Mouse (Mus musculus) layer of hippocampus, adult 2 months (tissue): Measurements from ENCODE around the gene Cdc42bpg. TPM values are rescaled to one million over a fixed set of nuclear protein-coding genes. Genes with fewer than 3 reads are reported as not detected.
A peak's percentile ranks its signal among the peaks of the same experiment; 100 is the strongest.
"Not testable (repeated sequence)": the region's sequence is repeated elsewhere in the genome, so short reads cannot be mapped to it uniquely, and the experiment has no call there.

Experiments used
- DNase-seq, 2 experiments: peaks; one replicate each; pipeline ENCODE4 v3.0.0; 2022; ENCODE audit warnings: low spot score in 2 of 2
- H3K27ac ChIP-seq: fragments of 200-600 bp; 2 replicates; pipeline ENCODE4 v1.8.1; 2022
- H3K4me3 ChIP-seq: fragments of 200-600 bp; 2 replicates; pipeline ENCODE4 v1.8.1; 2022; ENCODE audit warnings: mild to moderate bottlenecking
- CTCF ChIP-seq: fragments of 200-600 bp; conservative IDR thresholded peaks from 2 replicates; pipeline ENCODE4 v1.8.1; 2022; ENCODE audit warnings: antibody characterized with exemption, mild to moderate bottlenecking, moderate library complexity
- total RNA-seq, 2 experiments: library from RNA; stranded (reverse); gene quantifications; 2 replicates each; pipeline ENCODE4 v1.2.3; 2021

Gene Cdc42bpg
- total RNA-seq, 2 experiments from 2014 or later, result 5.0 to 5.6 TPM

DNA sequence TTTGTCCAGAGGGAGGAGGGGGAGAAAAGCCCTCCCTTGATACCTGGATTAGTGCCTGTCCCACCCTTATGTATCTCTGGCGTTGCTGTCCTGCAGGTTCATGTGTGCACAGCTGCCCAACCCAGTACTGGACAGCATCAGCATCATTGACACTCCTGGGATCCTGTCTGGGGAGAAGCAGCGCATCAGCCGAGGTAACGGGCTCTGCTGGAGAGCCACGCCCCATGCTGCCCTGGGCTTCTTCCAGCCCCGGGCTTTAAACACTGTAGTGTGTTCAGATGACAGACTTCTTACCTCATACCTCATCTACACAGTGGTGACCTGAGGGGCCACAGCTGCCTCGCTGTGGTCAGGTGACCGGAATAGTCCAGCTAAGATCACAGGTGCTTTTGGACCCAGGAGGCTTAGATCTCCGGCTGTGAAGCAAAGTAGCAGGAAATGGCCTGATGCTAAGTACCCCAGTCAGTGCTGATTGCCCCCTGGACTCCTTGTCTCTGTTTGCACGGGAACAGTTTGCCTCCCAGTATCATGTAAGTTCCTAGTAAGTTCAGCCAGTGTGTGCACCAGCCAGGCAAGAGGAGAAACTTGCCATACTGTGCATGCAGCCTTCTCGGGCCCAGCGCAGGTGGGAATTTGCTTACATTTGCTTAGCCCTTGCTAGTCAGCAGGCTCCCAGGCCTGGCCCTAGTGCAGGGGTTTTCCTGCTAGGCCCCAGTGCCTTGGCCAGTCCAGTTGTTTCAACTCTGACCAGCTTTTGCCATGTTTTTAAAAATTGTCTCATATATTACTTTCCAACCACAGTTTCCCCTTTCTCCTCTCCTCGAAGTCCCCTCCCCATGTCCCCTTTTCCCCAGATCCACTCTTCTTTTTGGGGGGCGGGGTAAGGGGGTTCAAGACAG, 24.9 kb upstream of the Cdc42bpg start:
- TF ChIP-seq CTCF, result no peak
- Histone ChIP-seq H3K4me3 (no peak overlapping the region), H3K27ac (peak overlapping the region; percentile 86; the same call in 1 of the 2 replicates)
- no peak for DNase-seq

- H3K4me3 ChIP-seq, result no peak overlapping the region
- TF ChIP-seq CTCF, result no peak
- H3K27ac ChIP-seq, result peak overlapping the region; percentile 75
- DNase-seq, result no peak
Measured at GRCm38 (mm10) chr19:6283001-6283400, 23.3 kb upstream of the Cdc42bpg start.

DNA sequence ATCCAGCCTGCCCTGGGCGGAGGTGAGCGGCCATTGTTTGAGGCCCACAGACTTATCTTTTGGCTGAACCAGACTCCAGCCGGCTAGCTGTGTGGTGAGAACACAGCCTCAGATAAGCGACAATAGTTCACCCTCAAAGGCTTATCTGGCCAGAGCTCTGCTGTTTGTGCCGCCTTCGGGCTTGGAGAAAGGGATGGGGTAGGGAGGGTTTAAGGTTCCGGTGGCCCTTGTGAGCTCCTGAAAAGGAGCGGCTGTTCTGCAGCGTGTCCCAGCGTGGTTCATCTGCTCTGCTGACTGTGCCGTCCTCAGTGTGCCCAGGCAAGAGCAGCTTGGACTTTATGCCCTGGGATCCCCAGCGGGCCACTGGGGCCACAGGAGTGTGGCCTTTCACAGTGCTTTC, 21.8 kb upstream of the Cdc42bpg start:
- Histone ChIP-seq H3K4me3 (no peak overlapping the region), H3K27ac (peak overlapping the region; percentile 93)
- TF ChIP-seq CTCF, result no peak
- no peak for DNase-seq

DNA sequence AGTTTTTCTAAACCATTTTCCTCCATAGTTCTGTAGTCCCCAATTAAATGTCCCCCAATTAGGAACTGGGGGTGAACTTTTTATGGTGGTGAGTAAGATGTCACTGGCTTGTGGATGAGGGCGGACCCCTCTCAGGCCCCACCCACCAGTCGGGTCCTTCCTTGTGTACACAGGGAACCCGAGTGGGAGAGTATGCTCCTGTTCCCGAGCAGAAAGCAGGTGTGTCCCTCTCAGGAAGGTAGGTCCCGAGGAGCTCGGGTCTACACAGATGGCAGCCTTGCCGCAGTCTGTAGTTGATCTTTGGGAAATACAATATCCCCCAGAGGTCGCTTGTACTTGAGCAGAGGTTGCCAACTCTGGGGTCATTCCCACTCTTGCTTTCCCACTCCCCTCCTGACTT, 21.0 kb upstream of the Cdc42bpg start:
- no peak for DNase-seq
- Histone ChIP-seq H3K27ac (peak overlapping the region; percentile 93), H3K4me3 (no peak overlapping the region)
- no peak for TF ChIP-seq CTCF

GRCm38 (mm10) chr19:6285632-6286433, 20.4 kb upstream of the Cdc42bpg start:
- DNase-seq, result no peak
- peak overlapping the region; percentile 93 for H3K27ac ChIP-seq
- H3K4me3 ChIP-seq, result peak overlapping the region; percentile 4; the same call in 1 of the 2 replicates
- no peak for TF ChIP-seq CTCF

DNA sequence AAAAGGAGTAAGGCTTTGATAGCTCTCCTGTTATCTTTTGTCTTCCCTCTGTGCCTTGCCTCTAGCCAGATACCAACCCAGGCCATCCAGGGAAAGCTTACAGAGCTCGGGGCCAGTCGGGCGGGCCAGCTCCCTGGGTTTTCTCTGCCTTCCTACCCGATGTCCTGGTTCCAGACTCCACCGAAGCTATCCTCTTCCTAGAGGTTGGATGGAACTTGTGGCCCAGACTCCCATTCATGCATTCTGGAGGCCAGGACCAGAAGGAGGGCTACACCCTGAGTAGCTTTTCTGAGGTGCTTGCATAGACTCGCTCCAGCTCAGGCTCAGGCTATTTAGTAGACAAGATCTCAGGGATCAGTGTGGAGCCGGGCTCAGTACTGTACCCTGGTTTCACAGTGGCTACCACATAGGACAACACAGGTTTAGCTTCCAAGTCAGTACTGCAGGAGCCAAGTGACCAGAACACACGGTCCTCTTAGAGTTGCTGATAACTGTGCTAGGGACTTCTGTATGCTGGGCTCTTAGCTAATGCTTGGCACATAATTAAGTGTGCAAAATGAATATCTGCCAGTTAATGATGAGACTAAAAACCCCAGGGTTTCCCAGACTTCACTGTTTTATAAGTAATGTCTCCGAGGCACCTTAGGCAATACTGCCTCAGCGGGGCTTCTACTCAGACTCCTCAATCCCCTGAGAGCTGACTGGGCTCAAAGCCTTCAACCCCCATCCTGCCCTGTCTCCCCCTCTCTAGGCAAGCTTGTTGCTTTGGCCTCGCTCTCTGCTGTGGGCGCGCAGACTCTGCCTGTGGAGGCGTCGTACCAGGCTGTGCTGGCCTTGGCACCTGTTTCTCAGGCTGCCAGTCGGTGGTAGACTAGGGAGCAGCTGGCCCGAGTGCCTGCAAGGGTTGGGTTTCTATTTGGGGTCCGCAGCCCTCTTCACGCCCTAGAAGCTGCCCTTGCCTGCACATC, 19.5 kb upstream of the Cdc42bpg start:
- H3K27ac ChIP-seq, result peak overlapping the region; percentile 93
- DNase-seq, result peak; percentile 59 to 69
- peak overlapping the region; percentile 4; the same call in 1 of the 2 replicates for H3K4me3 ChIP-seq
- no peak for TF ChIP-seq CTCF

DNA sequence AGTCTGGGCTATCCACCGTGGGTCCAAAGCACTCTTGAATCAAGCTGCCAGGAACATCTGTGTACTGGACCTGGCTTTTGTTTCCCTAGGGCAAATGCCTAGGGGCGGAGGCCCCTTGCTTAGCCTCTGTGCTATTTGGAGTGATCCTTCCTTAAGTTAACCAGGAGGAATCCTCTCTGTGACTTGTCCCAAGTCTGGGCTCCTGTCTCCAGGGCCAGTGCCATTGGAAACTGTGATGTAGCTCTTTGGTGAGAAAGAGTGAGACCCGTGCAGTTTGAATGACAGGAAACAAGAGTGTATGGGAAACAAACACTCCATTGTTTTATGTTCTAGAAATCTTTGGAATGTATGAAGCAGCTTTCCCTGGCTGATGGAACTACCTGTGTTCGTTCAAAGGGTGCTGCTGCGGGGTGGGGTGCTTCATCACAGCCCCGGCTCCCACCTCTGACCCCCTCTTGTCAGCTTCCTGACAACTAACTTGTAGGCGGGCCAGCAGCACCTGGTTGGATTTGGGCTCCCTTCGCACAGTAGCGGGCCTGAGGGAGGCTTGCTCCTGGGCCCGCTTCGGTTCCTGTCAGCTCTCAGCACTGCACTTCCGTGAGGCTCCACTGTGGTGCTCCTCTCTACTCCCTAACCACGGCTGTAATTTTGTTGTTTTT, 17.9 kb upstream of the Cdc42bpg start:
- no peak overlapping the region for H3K4me3 ChIP-seq
- TF ChIP-seq CTCF, result peak; percentile 38
- no peak for DNase-seq
- H3K27ac ChIP-seq, result peak overlapping the region; percentile 93

- DNase-seq, result no peak
- TF ChIP-seq CTCF, result 0 out of 2 replicates have a peak, but pooled peaks have one; percentile 22
- H3K27ac ChIP-seq, result peak overlapping the region; percentile 93
- no peak overlapping the region for H3K4me3 ChIP-seq
Measured at GRCm38 (mm10) chr19:6289696-6290238, 16.5 kb upstream of the Cdc42bpg start.

DNA sequence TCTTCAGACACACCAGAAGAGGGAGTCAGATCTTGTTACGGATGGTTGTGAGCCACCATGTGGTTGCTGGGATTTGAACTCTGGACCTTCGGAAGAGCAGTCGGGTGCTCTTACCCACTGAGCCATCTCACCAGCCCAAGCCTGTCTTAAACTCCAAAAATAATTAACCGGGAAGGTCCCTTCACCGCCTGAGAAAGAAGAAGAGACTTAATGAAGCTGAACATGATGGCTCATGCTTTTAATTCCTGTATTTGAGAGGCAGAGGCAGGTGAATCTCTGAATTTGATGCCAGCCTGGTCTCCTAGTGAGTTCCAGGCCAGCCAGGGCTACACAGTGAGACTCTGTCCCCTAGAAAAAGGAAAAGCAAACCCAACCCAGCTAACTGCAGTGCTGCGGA, 15.5 kb upstream of the Cdc42bpg start:
- not testable (repeated sequence) for H3K4me3 ChIP-seq, DNase-seq
- H3K27ac ChIP-seq, result peak overlapping the region; percentile 78

DNA sequence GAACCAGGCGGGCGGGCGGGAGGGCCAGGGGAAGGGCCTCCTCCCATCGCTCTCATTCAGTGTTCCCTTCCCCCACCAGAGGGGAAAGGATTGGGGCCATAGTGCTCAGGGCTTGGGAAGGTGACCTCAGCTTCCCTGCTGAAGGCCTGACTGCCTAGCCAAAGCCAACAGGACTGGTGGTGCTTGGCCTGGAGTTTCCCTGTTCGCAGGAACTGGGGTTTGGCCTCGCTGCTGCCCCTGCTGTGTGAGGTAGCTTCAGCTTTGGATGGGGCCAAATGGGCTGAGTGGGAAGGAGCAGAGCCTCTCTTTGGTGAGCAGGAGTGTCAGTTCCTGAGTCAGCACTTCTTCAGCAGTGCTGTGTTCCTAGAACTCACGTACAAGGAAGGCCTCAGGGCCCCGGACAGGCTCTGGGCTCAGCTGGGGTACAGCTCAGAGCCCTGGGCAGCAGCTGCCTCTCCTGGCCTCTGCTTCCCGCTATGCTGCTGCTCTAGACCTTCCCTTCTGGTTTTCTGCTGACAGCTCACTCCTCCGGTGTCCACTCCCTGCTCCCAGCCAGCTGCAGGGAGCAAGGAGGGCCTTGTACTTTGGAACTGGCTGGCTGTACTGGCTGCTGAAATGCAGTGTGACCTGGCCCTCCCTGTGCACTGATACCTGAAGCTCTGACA, 15.0 kb upstream of the Cdc42bpg start:
- Histone ChIP-seq H3K27ac (peak overlapping the region; percentile 78), H3K4me3 (no peak overlapping the region)
- DNase-seq, result no peak
- no peak for TF ChIP-seq CTCF

DNA sequence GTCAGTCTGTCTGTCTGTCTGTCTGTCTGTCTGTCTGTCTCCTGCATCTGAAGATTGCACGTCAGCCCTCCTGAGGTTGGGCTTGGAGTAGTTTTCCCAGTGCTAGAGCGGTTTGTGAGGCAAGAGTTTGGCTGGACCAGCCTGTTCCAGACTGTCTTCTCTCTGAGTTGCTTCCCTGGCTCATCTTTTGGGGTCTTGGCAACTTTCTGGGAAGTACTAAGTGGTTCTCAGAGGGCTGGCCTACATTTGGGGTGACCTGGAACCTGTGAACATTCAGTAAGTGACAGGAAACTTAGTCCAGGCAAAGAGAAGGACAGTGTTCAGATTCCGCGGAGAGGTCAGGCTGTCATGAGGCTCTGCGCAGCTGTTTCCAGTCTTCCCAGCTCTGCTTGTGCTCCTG, 14.0 kb upstream of the Cdc42bpg start:
- TF ChIP-seq CTCF, result no peak
- H3K27ac ChIP-seq, result peak overlapping the region; percentile 78; the same call in 1 of the 2 replicates
- H3K4me3 ChIP-seq, result no peak overlapping the region
- DNase-seq, result no peak
